Mouse (Mus musculus): Measurements from ENCODE around the gene Rpsa.

Rpsa gene

DNA sequence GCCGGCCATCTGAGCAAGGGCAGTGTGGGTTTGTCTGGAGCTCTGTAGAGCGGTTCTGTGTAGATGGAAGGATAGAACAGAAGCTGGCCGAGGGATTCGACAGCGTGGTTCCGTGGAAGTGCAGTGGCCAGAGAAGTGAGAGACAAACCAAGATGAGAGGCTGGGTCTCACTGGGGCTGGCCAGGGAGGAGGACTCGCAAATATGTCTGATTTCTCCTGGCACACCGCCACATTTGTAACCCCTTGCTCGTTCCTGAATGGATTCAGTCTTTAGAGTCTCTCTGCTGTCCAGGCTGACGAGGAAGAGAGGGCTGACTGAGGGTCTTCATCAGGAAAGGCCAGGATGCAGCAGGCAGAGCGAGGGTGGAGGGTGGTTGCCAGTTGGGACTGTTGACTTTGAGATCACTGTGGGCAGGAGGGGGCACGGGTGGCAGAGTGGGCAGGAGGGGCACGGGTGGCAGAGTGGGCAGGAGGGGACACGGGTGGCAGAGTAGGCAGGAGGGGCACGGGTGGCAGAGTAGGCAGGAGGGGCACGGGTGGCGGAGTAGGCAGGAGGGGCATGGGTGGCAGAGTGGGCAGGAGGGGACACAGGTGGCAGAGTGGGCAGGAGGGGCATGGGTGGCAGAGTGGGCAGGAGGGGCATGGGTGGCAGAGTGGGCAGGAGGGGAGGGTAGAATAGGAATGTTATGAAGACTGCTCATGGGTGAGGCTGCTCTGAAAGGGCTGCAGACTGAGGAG is 13.3 kb upstream of the Rpsa start:
- no peak for DNase-seq

DNA sequence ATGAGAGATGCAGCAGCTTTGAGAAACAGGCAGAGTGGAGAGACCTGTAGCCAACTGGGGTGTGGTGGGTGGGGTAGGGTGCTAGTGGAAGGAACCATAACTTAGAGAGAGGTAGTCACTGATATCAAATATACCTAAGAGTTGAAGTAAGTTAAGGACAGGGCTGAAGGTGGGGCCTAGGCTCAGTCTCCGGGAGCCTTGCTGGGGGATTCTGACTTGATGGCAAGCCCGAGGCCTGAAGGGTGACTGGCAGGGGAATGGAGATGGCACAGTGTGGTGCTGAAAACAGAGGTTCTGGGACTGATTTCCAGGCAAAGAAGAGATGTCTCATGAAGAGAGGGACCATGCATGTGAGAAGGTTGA is 12.7 kb upstream of the Rpsa start:
- DNase-seq: no peak

DNA sequence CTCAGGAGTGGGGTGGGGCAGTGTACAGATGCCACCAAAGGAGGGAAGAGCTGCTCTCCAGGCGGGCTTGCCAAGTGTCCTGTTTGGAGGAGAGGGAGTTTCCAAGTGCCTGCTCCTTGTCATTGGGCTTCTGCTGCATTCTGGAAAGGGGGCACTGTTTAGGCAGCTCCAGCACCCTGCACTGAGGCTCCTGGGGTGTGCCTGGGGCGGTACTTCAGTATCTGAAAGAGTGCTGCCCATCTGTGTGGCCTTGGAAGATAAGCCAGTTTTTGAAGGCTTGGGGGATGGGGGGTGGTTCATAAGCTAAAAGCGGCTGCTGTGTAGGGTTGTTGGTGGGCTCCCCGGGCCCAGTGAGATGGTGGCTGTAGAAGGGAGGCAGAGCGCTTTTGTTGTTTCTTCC is 11.9 kb upstream of the Rpsa start:
- DNase-seq: no peak

DNA sequence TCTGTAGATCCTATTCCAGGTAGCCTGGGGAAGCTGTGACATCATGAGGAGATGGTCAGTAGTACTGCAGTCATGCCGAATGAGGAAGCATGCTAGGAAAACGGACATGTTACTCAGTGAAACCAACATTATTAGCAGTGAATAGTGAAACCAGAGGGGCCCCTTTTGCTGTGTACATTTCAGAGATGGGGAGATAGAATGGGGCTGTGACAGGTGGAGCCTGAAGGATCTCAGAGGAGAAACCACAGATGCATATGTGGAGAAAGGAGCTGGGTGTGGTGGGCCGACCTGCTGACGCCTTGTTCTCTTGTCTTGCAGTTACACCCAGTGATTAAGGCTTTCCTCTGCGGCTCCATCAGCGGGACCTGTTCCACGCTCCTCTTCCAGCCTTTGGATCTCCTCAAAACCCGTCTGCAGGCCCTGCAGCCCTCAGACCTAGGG is 11.3 kb upstream of the Rpsa start:
- no peak for DNase-seq

DNA sequence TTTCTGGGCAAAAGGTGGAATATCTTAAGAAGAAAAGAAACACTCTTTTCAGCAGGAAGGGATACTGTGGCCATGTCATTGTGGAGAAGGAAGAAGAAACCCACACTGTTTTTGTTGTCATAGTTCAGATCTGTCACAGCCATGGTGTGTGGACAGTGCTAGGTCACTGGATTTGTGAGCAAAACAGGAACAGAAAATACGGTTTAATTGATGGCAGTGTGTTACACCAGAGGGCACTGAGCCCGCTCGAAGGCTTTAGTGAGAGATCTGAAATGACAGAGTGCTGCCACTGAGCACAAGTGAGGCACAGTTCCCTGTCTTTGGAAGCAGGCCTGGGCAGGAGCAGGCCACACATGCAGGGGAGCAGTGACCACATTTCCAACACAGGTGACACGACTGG is 9.3 kb upstream of the Rpsa start:
- no peak for DNase-seq

DNA sequence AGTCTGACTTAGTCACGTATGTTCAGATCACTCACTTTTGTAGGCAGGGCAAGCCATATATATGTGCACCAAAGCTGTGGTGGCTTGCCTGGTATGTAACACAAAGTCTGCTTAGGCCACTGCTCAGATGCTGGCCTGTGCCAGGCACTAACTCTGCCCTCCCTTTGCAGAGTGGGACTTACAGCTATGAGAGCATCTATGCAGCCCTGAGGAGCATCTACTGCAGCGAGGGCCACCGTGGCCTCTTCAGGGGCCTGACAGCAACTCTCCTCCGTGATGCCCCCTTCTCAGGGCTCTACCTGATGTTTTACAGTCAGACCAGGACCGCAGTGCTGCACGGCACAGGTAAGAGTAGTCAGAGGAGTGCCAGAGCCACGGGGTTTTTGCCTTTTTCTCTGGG is 7.0 kb upstream of the Rpsa start:
- no peak for DNase-seq

DNA sequence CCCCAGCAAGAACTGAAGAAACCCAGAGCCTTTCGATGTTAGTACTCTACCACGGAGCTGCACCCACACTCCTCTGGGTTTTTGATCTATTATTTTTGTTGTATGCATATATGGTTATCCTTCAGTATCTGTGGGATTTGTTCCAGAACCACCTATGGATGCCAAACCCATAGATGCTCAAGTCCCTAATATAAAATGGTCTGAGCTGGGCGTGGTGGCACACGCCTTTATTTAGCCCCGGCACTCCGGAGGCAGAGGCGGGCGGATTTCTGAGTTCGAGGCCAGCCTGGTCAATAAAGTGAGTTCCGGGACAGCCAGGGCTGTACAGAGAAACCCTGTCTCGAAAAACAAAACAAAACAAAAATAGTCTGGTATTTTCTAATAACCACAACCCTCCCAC is 621 bp upstream of the Rpsa start:
- DNase-seq: no peak

DNA sequence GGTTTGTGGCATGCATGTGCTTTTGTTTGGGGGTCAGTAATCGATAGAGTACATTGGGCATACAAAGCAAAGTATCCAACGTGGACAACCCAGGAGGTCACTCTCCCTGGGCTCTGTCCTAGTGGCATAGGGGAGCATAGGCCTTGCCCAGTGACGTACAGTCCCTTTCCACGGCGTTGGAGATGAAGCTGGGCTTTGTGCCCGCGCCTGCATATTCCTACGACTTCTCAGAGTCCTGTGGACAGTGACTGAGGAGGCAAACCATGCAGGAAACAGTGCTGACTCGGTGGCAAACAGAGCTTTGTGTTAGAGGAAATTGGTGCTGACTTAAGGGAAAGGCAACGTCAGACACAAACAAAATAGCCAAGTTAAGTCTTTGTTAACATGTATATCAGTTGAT is 1.8 kb downstream of the Rpsa start:
- no peak for DNase-seq

DNA sequence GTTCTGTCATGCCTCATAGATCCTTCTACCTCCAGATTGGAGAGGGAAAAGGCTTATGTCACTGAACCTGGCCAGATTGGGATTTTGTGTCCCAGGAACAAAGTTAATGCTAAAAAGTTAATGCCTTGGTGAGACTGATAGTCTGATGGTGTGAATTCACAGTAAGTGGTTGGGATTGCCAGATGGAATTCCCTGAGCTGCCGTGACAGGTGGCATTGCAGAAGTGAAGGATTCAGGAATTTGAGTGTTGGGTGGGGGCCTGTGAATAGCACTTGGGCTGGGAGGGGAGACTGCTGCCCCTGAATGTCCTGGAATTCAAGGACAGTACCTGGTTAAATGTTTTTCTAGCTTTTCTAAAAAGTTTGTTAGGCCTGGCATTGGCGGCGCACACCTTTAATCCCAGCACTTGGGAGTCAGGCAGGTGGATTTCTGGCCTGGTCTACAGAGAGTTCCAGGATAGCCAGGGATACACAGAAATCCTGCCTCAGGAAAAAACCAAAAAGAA is 4.3 kb downstream of the Rpsa start:
- DNase-seq: no peak

DNA sequence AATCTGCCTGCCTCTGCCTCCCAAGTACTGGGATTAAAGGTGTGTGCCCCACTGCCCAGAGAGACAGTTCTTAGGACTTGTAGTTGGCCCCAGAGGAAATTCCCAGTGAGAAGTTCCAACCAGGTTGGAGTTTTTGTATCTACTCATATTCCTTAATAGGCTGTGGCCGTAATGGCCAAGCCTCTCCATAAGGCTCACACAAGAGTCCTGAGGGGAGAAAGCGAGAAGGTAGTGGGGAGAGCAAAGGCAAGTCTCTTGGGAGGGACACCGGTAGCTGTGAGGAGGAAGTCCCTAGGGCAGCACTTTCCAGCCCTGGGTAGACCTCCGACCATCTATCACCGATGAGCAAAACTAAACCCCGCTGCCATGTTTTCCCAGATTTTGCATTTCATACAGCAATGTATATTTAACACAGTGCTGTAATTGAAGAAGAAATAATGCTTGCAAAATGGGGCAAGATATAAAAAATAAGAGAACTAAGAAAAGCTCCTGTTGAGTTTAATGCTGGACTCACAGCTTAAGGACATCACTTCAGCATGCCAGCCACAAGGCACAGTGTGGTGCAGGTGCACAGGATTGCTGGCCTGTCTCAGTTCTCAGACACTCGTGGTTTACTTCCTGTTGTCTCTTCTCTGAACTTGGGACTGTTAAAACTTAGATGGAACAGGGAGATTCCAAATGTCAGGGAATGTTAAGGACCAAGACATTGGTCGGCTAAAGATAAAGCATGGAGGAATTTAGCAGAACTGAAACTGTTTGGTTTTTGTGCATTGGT is 5.7 kb downstream of the Rpsa start:
- no peak for DNase-seq

DNA sequence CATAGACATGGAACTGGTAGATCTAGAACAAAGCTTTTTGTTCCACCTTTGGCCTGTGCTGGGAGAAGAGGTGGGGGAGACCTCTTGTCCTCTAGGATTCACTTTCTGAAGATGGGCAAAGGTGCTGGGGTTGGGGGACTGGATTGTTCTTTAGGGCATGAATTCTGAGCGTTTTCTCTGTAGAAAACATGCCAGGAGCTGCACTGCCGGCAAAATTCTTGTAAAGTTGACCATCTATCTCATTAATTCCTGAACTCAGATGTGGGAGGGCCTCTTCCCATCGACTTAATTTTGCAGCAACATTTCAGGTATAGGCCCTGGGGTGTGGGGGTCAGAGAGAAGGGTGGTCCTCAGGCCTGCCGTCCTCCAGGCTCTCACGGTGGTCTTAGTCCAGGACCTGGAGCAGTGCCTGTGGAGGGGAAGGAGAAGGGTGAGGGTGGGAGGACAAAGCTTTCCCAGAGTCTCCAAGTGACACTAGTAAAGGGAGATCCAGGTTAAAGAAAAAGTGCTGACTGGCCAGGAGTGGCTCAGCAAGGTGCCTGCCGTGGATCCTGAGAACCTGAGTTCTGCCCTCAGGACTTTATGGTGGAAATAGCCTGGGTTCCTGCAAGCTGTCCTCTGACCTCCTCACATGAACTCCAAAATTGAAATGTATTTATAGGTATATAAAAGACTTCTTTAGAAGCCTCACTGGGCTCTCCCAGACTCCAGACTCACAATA is 6.4 kb downstream of the Rpsa start:
- DNase-seq: no peak

DNA sequence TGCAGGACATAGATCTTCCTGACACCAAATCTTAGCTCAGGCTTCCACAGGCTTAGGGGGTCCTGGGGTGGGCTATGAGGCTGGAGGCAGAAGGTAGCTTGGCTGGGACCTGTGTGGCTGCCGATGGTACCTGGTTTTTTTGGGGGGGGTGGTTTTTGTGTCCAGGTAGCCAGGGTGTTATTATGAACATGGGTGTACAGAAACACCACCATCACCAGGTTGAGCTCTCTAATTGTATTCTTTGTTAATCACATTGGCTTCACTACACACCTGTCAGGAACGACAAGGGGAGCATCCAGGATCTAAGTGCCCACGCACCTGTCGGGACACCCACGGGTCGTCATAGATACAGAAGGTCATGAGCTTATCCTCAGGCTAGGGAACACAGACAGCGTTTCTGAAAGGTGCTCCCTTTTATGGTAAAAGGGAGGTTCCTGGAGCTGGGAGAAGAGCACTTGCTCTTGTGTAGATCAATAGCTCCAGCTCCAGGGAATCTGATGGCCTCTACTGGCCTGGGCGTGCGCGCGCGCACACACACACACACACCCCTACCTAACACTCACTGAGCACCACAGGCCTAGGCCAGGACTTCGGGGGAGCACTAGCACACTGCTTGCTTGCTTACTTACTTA is 7.2 kb downstream of the Rpsa start:
- no peak for DNase-seq

DNA sequence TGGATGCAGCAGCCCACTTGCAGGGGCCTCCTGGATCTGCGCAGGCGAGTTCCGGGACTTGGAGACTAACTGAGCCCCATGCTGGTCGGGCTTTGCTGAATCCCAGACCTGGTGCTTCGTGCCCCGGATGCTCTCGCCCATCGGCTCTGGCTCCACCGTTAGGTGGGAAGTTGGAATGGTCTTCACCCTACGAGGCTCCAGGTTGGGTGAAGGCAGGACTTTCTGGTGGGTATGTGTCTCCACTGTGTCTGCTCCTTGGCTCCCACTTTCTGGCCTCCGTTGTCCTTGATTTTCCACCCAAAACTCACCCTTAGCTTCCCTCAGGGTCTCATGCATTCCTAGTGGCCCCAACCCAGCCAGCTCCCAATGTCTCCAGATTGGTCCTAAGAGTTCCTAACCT is 8.0 kb downstream of the Rpsa start:
- DNase-seq: no peak

DNA sequence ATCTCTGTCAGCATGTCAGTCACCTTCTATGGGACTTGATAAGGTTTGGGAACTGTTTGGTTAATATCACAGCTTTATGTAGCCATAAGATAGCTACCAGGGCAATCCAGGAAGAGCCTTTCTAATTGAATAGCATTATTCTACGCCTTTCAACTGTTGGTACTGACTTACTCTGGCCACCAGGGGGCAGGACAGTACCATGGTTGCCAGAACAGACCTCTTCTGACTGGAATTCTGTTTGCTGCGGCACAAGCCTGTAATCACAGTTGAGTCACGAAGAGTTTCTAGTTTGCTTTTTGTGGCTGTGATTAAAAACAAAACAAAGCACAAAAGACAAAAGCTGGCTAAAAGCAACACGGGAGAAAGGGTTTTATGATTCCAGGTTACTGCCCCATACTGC is 13.2 kb downstream of the Rpsa start:
- peak; percentile 26 for DNase-seq

DNA sequence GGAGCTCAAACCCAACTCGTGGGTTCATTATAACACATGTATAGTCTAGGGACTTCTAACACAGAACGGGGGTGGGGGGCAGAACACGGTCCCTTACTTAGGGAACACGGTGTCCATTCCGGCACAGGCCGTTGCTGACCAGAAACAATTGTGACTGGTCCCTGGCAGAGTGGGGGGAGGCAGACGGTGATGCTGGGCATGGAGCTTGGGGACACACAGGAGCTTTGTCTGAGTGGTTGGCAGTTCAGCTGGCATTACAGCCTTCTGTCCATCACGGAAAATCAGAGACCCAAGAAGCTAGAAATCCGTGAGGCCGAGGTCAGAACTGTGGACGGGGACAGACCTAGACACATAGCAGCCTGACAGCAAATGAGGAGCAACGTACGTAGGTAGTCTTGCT is 17.0 kb downstream of the Rpsa start:
- no peak for DNase-seq

DNA sequence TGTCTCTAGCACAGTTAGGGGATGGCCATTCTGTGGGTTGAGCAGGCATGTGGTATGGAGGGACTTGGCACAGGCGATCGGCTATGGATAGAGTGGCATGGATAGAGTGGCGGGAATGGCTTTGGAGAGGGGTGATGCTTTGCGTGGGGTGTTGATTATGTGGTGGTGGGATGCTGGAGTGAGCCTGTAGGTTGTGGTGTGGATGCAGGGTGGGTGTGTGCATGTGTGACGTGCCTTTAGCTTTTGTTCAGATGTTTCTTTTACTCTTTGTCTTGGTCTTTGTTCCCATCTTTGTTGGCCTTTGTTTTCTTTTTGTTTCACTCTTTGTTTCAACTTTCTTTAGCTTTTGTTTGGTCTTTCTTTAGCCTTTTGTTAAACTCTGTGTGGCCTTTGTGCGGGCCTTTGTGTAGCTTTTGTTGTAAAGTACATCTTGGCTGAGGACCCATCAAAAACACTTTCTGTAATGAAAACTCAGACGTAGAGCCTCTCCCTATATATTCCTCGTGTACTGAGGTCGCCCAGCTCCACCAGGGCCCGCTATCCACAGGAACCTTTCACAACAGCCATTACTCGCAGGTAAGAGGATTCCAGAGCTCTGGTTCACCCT is 21.8 kb downstream of the Rpsa start, which contains the start of gene Mobp:
Gene Mobp (plus strand): TSS at position 486 of the 607 bp plus-strand sequence.
- no peak for DNase-seq

DNA sequence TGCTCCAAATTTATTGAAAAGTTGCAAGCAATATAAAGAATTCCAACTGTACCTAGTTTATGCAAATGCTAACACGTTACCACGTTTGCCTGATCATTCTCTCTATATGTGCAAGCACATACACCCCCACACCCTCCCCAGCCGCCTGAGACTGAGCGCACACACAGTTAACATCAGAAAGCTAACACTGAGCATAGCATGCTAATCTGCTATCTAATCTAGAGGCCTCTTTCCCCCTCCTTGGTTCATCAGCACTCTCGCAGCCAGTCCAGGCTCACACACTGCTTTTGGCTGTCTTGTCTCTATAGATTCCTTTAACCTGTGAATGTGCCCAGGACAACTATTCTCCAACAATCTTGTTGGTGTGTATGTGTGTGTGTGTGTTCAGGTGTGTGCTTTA is 23.7 kb downstream of the Rpsa start:
- no peak for DNase-seq

DNA sequence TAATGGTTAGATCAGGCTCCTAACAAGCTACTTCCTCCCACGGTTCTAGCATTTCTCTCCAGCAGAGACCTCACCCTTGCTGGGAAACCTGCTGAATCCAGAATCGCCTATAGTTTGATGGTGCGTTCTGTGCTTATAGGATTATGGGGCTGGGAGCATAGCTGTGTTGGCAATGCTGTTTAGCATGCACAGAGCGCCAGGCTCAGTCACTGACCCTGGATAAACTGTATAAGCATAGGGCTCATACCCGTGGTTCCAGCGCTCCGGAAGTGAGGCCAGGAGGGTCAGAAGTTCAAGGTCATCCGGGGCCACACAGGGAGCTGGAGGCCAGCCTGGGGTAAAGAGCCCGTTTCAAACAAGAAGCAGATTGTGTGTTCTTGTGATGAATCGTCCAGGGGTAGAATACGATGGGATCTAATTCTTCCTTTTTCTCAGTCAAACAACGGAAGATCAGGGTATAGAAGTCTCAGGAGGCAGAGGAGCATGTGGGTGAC is 24.5 kb downstream of the Rpsa start:
- DNase-seq: no peak

DNA sequence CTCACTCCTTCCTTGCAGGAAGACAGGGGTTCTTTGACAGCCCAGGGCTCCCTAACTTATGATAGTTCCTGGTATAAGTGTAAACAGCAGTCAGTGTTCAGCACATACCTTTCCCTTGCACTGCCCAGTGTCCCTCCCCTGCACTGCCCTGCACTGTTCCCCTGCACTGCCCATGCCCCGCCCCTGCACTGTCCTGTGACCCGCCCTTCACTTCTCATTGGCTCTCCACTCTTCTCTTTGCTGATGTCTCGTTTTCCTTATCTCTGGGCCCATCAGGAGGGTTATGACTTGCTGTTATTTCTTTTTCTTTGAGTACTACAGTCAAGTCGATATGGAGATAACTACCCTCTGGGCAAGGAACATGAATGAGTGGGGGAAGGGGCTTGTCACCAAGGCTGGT is 30.6 kb downstream of the Rpsa start:
- no peak for DNase-seq

DNA sequence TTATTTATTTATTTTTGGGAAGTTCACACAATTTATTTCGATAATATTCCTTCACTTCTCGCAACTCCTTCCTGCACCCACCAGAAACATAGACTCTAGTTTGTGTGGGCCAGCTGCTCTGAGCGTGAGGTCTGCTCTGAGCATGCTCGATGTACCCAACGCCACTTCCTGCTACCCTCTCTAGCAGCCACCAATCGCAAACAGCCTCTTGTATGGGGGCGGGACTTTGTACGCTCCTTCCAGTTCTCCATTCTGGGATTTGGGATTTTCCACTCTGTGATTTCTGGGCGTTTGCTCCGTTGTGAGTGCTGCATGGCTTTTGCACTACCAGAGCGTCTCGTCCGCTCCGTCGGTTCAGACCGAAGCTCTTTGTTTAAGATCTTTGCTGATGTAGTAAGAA is 36.4 kb downstream of the Rpsa start:
- DNase-seq: no peak

DNA sequence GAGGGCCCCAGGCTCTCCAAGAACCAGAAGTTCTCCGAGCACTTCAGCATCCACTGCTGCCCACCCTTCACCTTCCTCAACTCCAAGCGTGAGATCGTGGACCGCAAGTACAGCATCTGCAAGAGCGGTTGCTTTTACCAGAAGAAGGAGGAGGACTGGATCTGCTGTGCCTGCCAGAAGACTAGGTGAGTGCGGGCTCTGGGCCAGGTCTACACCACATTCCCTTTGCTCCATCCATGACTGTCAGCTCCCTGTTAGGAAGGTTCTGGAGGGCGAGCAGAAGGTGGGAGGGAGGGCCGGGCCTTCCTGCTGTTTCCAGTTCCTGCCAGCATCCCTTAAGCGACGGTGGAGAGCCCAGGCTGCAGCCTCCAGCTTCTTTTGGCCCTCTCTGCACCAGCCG is 40.3 kb downstream of the Rpsa start:
- DNase-seq: no peak

DNA sequence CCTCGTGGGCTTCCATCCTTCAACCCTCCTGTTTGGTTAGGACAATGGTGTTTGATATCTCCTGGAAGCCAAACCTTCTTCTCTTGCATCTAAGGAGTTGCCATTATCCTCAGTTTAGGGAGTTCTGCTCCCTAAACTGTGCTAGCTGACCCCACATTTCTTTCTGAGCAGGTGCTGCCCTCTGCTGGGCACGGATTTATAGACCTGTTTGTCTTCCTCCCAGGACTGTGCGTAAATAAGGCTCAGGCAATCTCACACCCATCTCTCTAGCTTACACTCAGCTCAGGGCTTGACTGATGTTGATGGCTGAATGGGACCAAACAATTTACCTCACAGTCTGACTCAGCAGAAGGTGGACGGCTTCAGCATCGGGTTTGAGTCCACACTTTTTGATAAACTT is 43.8 kb downstream of the Rpsa start:
- DNase-seq: peak; percentile 21
